Mouse (Mus musculus) ES-Bruce4 (cell line): ENCODE results near the gene Reg3a. TPM values are rescaled to one million over a fixed set of nuclear protein-coding genes. Genes with fewer than 3 reads are reported as not detected.
"Not testable (repeated sequence)": the region's sequence is repeated elsewhere in the genome, so short reads cannot be mapped to it uniquely, and the experiment has no call there.

Experiments
- H3K27ac ChIP-seq: 2 replicates; pipeline ENCODE4 v1.5.1; 2012; ENCODE audit warnings: low read length, inconsistent platforms; ENCODE audit not compliant: insufficient read depth
- H3K27me3 ChIP-seq: 2 replicates; pipeline ENCODE4 v1.6.1; 2012; ENCODE audit warnings: mild to moderate bottlenecking, low read length, inconsistent platforms; ENCODE audit not compliant: control insufficient read depth, poor library complexity, insufficient read depth, severe bottlenecking
- H3K36me3 ChIP-seq: 2 replicates; pipeline ENCODE4 v1.6.1; 2012; ENCODE audit warnings: inconsistent platforms, mild to moderate bottlenecking, low read length, moderate library complexity; ENCODE audit not compliant: control insufficient read depth, poor library complexity, insufficient read depth, severe bottlenecking
- H3K4me1 ChIP-seq: one replicate; pipeline ENCODE4 v1.8.1; 2011; ENCODE audit warnings: low read length; ENCODE audit not compliant: control insufficient read depth, insufficient read depth
- H3K4me3 ChIP-seq: 2 replicates; pipeline ENCODE4 v1.5.1; 2011; ENCODE audit warnings: low read depth, mild to moderate bottlenecking, low read length
- H3K9ac ChIP-seq: 2 replicates; pipeline ENCODE4 v1.6.1; 2012; ENCODE audit warnings: low read depth, mild to moderate bottlenecking, inconsistent platforms; ENCODE audit not compliant: poor library complexity, severe bottlenecking
- H3K9me3 ChIP-seq: replicated peaks from 2 replicates; pipeline ENCODE4 v1.6.1; 2012; ENCODE audit warnings: mild to moderate bottlenecking, low read length, inconsistent platforms; ENCODE audit not compliant: control insufficient read depth, poor library complexity, insufficient read depth, severe bottlenecking
- CTCF ChIP-seq: IDR thresholded peaks from one replicate; pipeline ENCODE4 v1.8.1; 2011; ENCODE audit warnings: low read depth, low read length
- EP300 ChIP-seq: IDR thresholded peaks from 2 replicates; pipeline ENCODE4 v1.6.1; 2011; ENCODE audit warnings: low read depth, low read length; ENCODE audit not compliant: insufficient read depth
- POLR2A ChIP-seq: IDR thresholded peaks from one replicate; pipeline ENCODE4 v1.8.1; 2011; ENCODE audit warnings: low read length; ENCODE audit not compliant: insufficient read depth
- polyA plus RNA-seq: library from polyadenylated mRNA; stranded (reverse); fragments of >200 nt; gene quantifications from 2 replicates; pipeline ENCODE4 v1.2.4, GENCODE M21; 2011; ENCODE audit warnings: low read depth; ENCODE audit not compliant: missing spikeins, insufficient read depth, insufficient read length

The Reg3a gene
- polyA plus RNA-seq, 1 experiment: not detected

DNA sequence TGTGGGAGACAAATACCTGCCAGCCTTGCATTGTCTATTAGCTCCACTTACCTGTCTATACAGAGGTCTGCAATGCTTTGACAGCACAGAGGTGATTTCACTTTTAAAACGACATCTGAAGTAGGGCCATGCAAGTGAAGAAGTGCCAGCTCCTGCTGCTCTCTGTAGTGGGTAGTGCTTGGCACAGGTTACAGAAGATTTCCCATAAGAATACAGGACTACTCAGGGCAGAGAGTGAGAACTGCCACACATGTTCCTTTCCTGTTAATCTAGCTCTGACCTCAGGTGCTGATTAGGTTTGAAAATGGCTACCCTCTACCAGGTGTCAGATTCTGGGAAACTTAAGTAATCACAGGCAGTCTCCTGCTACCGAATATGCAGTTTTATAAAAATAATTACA lies 1.7 kb upstream of the Reg3a start, which contains the start of gene Reg3d:
Gene Reg3d (minus strand): TSS at position 101 of the 400 bp plus-strand sequence.
- no peak for TF ChIP-seq CTCF
- no peak for TF ChIP-seq EP300
- TF ChIP-seq POLR2A: no peak
- no peak within 1 kb of the TSS for H3K9ac ChIP-seq
- no peaks in the 10 kb centered on the region for H3K9me3 ChIP-seq
- no peaks in the 10 kb centered on the region for H3K4me1 ChIP-seq
- no peaks in the 10 kb centered on the region for H3K27me3 ChIP-seq
- H3K4me3 ChIP-seq: no peak within 1 kb of the TSS
- no peaks in the 10 kb centered on the region for H3K36me3 ChIP-seq
- H3K27ac ChIP-seq: no peak within 1 kb of the TSS

DNA sequence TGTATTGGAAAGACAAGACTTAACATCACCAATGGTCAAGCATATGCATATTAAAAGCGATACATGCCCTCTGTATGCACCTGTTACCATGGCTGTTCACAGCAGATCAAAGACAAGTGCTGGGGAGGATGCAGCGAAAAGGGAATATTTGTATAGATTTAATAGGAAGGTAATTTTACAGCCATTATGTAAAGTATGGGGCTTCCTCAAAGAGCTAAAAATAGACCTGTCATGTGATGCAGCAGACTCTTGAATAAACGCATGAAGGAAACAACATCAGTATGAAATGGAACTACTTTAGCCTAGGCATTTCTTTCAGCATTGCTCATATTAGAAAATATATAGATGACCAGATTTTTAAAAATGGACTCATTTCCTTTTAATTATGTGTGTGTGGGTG lies 5.1 kb downstream of the Reg3a start:
- no peak overlapping the region for H3K4me3 ChIP-seq
- no peaks in the 10 kb centered on the region for H3K4me1 ChIP-seq
- H3K9me3 ChIP-seq: no peaks in the 10 kb centered on the region
- H3K36me3 ChIP-seq: no peaks in the 10 kb centered on the region
- H3K27ac ChIP-seq: no peak overlapping the region
- H3K27me3 ChIP-seq: no peaks in the 10 kb centered on the region
- TF ChIP-seq EP300: no peak
- TF ChIP-seq CTCF: no peak
- no peak for TF ChIP-seq POLR2A
- H3K9ac ChIP-seq: no peak overlapping the region

DNA sequence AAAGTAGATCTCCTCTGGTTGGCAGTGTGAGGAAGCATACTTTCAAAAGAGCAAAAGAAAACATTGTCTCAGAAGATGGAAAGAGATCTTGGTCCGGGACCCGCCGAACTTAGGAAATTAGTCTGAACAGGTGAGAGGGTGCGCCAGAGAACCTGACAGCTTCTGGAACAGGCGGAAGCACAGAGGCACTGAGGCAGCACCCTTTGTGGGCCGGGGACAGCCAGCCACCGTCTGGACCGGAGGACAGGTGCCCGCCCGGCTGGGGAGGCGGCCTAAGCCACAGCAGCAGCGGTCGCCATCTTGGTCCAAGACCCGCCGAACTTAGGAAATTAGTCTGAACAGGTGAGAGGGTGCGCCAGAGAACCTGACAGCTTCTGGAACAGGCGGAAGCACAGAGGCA lies 14.8 kb downstream of the Reg3a start, which contains the start of gene Reg2:
Gene Reg2 (plus strand): TSS at position 301 of the 400 bp plus-strand sequence.
- H3K9me3 ChIP-seq, H3K27ac ChIP-seq, H3K9ac ChIP-seq, H3K27me3 ChIP-seq, H3K4me1 ChIP-seq, H3K36me3 ChIP-seq, H3K4me3 ChIP-seq: not testable (repeated sequence)

DNA sequence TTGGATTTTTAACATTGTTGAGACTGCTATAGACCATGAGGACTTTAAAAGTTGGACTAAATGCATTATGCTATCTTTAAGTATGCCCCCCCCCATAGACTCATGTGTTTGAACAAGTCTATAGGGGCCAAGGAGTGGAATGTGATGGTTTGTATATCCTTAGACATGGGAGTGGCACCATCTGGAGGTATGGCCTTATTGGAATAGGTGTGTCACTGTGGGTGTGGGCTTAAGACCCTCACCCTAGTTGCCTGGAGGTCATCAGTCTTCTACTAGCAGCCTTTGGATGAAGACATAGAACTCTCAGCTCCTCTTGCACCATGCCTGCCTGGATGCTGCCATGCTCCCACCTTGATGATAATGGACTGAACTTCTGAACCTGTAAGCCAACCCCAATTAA lies 41.9 kb downstream of the Reg3a start, which contains the start of gene Reg1:
Gene Reg1 (plus strand): TSS at position 301 of the 400 bp plus-strand sequence.
- not testable (repeated sequence) for H3K9me3 ChIP-seq, H3K27me3 ChIP-seq, H3K4me1 ChIP-seq, H3K4me3 ChIP-seq, H3K27ac ChIP-seq, H3K36me3 ChIP-seq, H3K9ac ChIP-seq

DNA sequence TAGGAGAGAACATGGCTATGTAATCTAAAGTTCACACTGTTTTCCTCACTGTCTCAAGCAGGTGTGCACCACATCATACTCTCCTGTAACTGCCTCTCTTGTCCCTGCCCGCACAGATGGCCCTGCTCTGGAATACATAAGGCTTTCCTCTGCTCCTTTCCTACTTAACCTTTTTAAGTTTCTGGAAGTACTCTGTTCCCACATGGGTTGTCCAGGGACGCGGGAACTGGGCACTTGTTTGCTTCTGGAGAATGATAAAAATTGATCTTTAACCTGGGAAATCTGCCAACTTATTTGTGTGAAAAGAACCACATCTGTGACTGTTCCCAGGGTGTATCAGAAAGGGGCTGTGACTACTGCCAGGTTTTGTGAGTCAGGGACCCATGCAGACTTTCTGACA lies 45.0 kb downstream of the Reg3a start:
- H3K4me1 ChIP-seq: no peaks in the 10 kb centered on the region
- H3K9me3 ChIP-seq: no peaks in the 10 kb centered on the region
- H3K27me3 ChIP-seq: no peaks in the 10 kb centered on the region
- H3K27ac ChIP-seq: no peak overlapping the region
- TF ChIP-seq POLR2A (no peak), CTCF (no peak), EP300 (no peak)
- no peak overlapping the region for H3K4me3 ChIP-seq
- no peak overlapping the region for H3K9ac ChIP-seq
- no peaks in the 10 kb centered on the region for H3K36me3 ChIP-seq

Other genes with a start within 250 kb of the Reg3a start
- gene Reg3b, start 10.1 kb upstream of the Reg3a start, polyA plus RNA-seq: not detected in 2 replicates
- not detected in 2 replicates for gene Reg3d, start 1.8 kb upstream of the Reg3a start, polyA plus RNA-seq
- not detected in 2 replicates for gene Reg2, start 14.9 kb downstream of the Reg3a start, polyA plus RNA-seq
- gene Reg1, start 42.0 kb downstream of the Reg3a start, polyA plus RNA-seq: not detected in 2 replicates
- not detected in 2 replicates for gene Reg3g, start 88.2 kb downstream of the Reg3a start, polyA plus RNA-seq